Mouse (Mus musculus) limb, embryonic 14.5 days (tissue): ENCODE data around the gene Syn2. TPM values are rescaled to one million over a fixed set of nuclear protein-coding genes. Genes with fewer than 3 reads are reported as not detected.

Source experiments
- ATAC-seq: fragments of 200-750 bp; cut with Nextera tagmentation; 2 replicates; pipeline ENCODE4 v1.8.0; 2017; ENCODE audit warnings: low read depth, moderate number of reproducible peaks, moderate TSS enrichment; ENCODE audit not compliant: low FRiP score
- DNase-seq: peaks from one replicate; pipeline ENCODE4 v3.0.0-alpha.2; 2015; ENCODE audit warnings: low spot score
- H3K27ac ChIP-seq: fragments of 300-500 bp; sonication (generic); replicated peaks from 2 replicates; pipeline ENCODE4 v1.5.1; 2014; ENCODE audit warnings: low read depth, mild to moderate bottlenecking, low read length, moderate library complexity, mixed read lengths
- H3K27me3 ChIP-seq: fragments of 300-500 bp; sonication (generic); 2 replicates; pipeline ENCODE4 v1.6.1; 2014; ENCODE audit warnings: low read length, mixed read lengths; ENCODE audit not compliant: control insufficient read depth, insufficient read depth
- H3K36me3 ChIP-seq: fragments of 300-500 bp; sonication (generic); 2 replicates; pipeline ENCODE4 v1.6.1; 2014; ENCODE audit warnings: mild to moderate bottlenecking, low read length, moderate library complexity, mixed read lengths; ENCODE audit not compliant: control insufficient read depth, insufficient read depth
- H3K4me1 ChIP-seq: fragments of 300-500 bp; sonication (generic); 2 replicates; pipeline ENCODE4 v1.6.1; 2014; ENCODE audit warnings: antibody characterized with exemption, low read length, mixed read lengths; ENCODE audit not compliant: control insufficient read depth, insufficient read depth
- H3K4me2 ChIP-seq: fragments of 300-500 bp; sonication (generic); replicated peaks from 2 replicates; pipeline ENCODE4 v1.6.1; 2014; ENCODE audit warnings: low read depth, mild to moderate bottlenecking, low read length, moderate library complexity; ENCODE audit not compliant: severe bottlenecking
- H3K4me3 ChIP-seq: fragments of 300-500 bp; sonication (generic); replicated peaks from 2 replicates; pipeline ENCODE4 v1.5.1; 2014; ENCODE audit warnings: low read length
- H3K9ac ChIP-seq: fragments of 300-500 bp; sonication (generic); 2 replicates; pipeline ENCODE4 v1.6.1; 2014; ENCODE audit warnings: mild to moderate bottlenecking, low read depth, low read length, moderate library complexity; ENCODE audit not compliant: severe bottlenecking
- H3K9me3 ChIP-seq: fragments of 300-500 bp; sonication (generic); 2 replicates; pipeline ENCODE4 v1.6.1; 2016; ENCODE audit warnings: low read length; ENCODE audit not compliant: control insufficient read depth
- POLR2A ChIP-seq: fragments of 200-500 bp; IDR thresholded peaks from 2 replicates; pipeline ENCODE4 v1.8.0; 2012; ENCODE audit warnings: inconsistent platforms, mild to moderate bottlenecking, moderate library complexity, borderline replicate concordance; ENCODE audit not compliant: insufficient read depth, insufficient read length; ENCODE audit errors: extremely low read depth
- WGBS: fragments of 180-500 bp; shearing (Covaris S2); extraction: QIAGEN DNeasy Blood & Tissue Kit; methylation state at CpG from one replicate; pipeline ENCODE4 v1.1.7; 2014; 5-methylcytosine and 5-hydroxymethylcytosine counted together
- polyA plus RNA-seq, 2 experiments: library from polyadenylated mRNA; depleted of rRNA in 1 of 2; stranded (reverse) in 1 of 2; unstranded in 1 of 2; fragments of >200 nt; fragmentation: Nextera tagmentation in 1 of 2; extraction: Ambion mirVana in 1 of 2; gene quantifications; 2 replicates each; pipeline versions ENCODE4 v1.2.1 to v1.2.3; 2012 to 2014

Gene Syn2
- polyA plus RNA-seq, 2 experiments = 0.91 to 1.6 TPM

DNA sequence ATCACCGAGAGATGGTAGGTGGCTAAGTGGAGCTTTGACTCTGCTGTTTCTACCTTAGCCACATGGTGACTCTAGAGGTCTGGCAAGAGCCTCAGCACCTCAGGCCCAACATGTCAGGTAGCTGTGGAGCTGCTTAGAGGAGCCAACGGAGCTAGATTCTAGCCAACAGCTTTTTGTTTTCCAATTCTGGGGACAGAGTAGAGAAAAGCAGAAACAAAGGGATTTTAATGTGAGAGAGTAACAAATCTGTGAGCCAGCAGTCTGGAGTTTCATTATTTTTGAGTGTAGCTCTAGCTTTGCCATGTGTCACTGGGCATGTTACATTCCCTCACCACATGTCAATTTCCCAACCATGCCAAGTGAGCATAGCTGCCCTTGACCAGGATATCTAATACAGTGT is 109.5 kb downstream of the Syn2 start:
- DNase-seq = no peak
- no peak for TF ChIP-seq POLR2A
- H3K27ac ChIP-seq = no peak overlapping the region
- no peaks in the 10 kb centered on the region for H3K4me1 ChIP-seq
- no peak overlapping the region for H3K4me3 ChIP-seq
- no peak for ATAC-seq
- H3K9ac ChIP-seq = no peak overlapping the region
- H3K27me3 ChIP-seq = no peaks in the 10 kb centered on the region
- no peaks in the 10 kb centered on the region for H3K9me3 ChIP-seq
- H3K4me2 ChIP-seq = no peak overlapping the region
- no peaks in the 10 kb centered on the region for H3K36me3 ChIP-seq
- WGBS = 68% methylated on average over 2 of the region's 2 CpGs

DNA sequence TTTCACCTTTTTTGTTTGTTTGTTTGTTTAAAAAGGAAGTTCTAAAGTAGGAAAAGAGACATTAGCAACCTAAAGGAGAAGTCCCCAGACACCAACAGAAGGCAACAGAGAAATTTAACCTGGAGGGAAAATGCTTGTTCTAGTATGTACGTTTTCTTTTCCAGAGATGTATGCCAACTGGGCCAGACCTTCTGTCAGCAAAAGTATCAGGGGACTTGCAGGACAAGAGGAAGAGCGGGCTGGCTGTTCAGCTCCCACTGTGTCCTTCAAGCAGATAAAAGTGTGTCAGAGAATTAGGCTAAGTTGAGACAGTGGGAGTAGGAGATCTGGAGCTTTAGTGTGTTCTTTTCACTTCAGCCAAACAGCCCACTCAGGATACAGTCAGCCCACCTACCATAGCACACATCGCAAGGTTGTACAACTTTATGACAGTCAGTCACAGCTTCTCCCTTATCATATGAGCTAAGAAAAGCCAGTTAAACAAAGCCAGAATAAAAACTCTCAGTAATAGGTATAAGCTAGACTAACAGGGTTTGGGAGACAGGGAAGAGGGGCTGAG is 110.9 kb downstream of the Syn2 start:
- DNase-seq (no peak), ATAC-seq (no peak)
- no peaks in the 10 kb centered on the region for H3K27me3 ChIP-seq
- H3K27ac ChIP-seq = no peak overlapping the region
- no peaks in the 10 kb centered on the region for H3K4me1 ChIP-seq
- no peak overlapping the region for H3K9ac ChIP-seq
- TF ChIP-seq POLR2A = no peak
- no peaks in the 10 kb centered on the region for H3K36me3 ChIP-seq
- no peaks in the 10 kb centered on the region for H3K9me3 ChIP-seq
- no peak overlapping the region for H3K4me2 ChIP-seq
- no peak overlapping the region for H3K4me3 ChIP-seq
- WGBS = 84% methylated on average over 3 of the region's 3 CpGs

DNA sequence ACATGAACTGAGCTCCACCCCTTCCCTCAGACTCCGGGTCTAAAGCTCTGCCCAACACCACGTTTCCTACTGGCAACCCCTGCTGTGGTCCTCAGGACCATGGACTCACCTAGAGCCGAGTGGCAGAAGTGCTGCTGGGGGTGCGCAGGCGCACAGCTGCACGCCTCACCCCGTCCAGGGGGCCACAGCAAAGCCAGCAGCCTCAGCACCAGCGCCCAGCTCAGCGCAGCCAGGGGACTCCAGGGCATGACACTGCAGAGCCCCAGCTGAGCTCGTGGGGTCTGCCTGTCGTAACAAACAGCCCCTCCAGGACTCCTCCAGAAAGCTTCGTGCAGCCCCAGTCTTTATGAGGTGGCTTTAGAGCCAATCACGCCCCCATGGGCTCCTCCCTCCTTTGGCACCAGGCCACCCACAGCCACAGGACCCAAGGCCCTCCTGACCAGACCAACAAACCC is 116.9 kb downstream of the Syn2 start:
- TF ChIP-seq POLR2A = no peak
- H3K4me3 ChIP-seq = peak overlapping the region; percentile 21
- DNase-seq = no peak
- no peaks in the 10 kb centered on the region for H3K36me3 ChIP-seq
- 4% methylated on average over 13 of the region's 13 CpGs for WGBS
- ATAC-seq = no peak; the same call in 1 of the 2 replicates
- H3K9me3 ChIP-seq = no peaks in the 10 kb centered on the region
- no peak overlapping the region for H3K27ac ChIP-seq
- peak overlapping the region; percentile 25; the same call in 1 of the 2 replicates for H3K9ac ChIP-seq
- H3K27me3 ChIP-seq = no peaks in the 10 kb centered on the region
- H3K4me1 ChIP-seq = peaks cover 7% of the 10 kb centered on the region
- H3K4me2 ChIP-seq = peak overlapping the region; percentile 53

DNA sequence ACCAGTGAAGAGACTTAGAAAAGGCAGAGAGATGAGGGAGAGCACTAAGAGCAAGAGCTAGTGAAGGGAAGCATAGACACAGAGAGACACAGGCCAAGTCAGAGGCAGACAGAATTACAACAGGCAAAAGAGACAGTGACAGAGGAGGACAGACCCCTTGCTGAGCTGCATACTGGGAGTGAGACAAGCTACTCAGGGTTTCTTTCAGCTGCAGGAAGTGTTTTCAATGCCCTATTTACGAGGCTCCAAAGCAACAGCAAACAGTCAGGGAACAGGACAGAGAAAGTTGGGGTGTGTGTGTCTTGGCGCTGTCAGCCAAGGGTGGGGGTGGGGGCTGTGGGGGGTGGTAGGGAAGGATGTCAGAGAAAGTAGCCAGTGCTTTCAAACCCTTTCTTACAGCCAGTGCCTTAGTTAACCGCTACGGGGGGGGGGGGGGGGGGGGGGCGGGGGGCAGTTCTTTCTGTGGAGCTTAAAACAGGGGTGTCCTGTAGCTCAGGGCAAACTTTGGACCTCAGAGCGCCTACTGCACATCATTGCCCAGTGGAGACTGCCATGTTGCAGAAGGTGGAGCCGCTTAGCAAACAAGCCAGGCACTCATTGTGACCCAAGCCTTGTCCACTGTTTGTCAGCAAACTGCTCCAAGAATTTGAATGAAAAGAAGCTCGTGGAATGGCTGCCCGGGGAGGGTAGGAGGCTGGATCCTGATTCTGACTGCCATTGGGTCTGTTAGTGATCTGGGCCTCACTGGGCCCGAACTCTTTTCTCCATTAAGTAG is 117.6 kb downstream of the Syn2 start, which contains the start of gene Timp4:
TSS of gene Timp4 (minus strand) at position 107 of the 775 bp plus-strand sequence.
- no peak within 1 kb of the TSS for H3K27ac ChIP-seq
- H3K27me3 ChIP-seq = no peaks in the 10 kb centered on the region
- 40% methylated on average over 7 of the region's 10 CpGs for WGBS
- DNase-seq (no peak), ATAC-seq (no peak)
- peak within 1 kb of the TSS; percentile 53 for H3K4me2 ChIP-seq
- TF ChIP-seq POLR2A = no peak
- peaks cover 7% of the 10 kb centered on the region for H3K4me1 ChIP-seq
- H3K36me3 ChIP-seq = no peaks in the 10 kb centered on the region
- H3K4me3 ChIP-seq = peak within 1 kb of the TSS; percentile 21
- H3K9ac ChIP-seq = peak within 1 kb of the TSS; percentile 25; the same call in 1 of the 2 replicates
- no peaks in the 10 kb centered on the region for H3K9me3 ChIP-seq

DNA sequence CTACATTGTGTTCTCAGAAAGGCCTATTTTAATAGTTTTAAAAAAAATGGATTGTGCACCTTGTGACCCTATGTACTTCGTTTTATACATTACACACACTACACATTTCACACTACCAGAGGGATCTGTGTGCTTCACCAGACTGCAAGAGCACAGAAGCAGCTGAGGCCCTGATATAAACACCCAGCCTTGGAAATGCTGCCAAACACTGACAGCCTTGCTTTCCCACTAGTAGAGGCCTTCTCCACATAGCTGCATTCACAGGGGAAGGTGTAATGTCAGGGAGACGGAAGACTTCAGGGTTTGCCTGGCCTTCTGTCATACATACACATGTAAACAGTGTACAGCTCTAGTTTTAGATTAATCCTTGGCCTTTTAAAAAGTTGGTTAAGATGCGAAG is 120.5 kb downstream of the Syn2 start:
- Histone ChIP-seq H3K4me3 (no peak overlapping the region), H3K4me2 (no peak overlapping the region), H3K9ac (no peak overlapping the region), H3K27me3 (no peaks in the 10 kb centered on the region), H3K36me3 (no peaks in the 10 kb centered on the region), H3K9me3 (no peaks in the 10 kb centered on the region), H3K27ac (no peak overlapping the region), H3K4me1 (peaks cover 7% of the 10 kb centered on the region)
- no peak for TF ChIP-seq POLR2A
- DNase-seq (no peak), ATAC-seq (no peak)
- 83% methylated on average over 3 of the region's 3 CpGs for WGBS
